Mouse (Mus musculus): ENCODE measurements around the gene Fastk.

DNA sequence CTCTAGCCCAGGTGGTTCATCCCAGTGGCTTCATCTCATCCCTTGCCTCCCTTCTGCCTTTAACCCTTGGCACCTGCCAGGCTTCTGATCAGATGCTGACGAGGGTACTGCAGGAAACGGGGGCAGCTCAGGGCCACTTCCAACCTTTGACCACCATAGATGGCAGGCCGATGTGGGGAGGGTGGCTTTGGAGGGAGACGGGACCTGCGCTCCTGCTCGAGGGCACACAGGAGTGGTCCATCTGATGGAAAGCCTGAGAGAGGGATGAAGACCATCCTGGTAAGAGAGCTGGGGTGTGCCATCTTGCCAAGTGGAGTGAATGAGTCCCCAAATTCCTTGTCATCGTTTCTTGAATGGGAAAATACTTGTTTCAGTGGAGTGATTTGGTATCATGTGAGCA is 1.9 kb downstream of the Fastk start:
- TF ChIP-seq POLR2A (IDR thresholded peaks at IDR 0.05; ENCODE audit: control insufficient read depth, extremely low read depth, insufficient read depth, low read length, poor library complexity): no peak
- no peak for TF ChIP-seq CTCF (IDR thresholded peaks at IDR 0.05; ENCODE audit: borderline replicate concordance, control insufficient read depth, extremely low read depth, insufficient read depth, low read length, poor library complexity)
